In genomic region chr10:128175996-128176755, GRCm38 (mm10) we compare ENCODE assay signal across 8 mouse cellular contexts. TPM values are rescaled to one million over a fixed set of nuclear protein-coding genes. Genes with fewer than 3 reads are reported as not detected.
DNase-seq lines count a peak whose midpoint lies in the region; ATAC-seq and TF ChIP-seq lines count a peak whose summit lies in the region.

No protein-coding gene starts in this region.

- H3K4me1 ChIP-seq in cerebellum, adult 2 months (ENCODE audit: control insufficient read depth, insufficient read depth, low read length), result no peaks in the 10 kb centered on the region
- peaks cover 10% of the 10 kb centered on the region for H3K4me1 ChIP-seq in forebrain, embryonic 16.5 days (replicated peaks; ENCODE audit: control insufficient read depth, insufficient read depth, low read length)
- peaks cover 33% of the 10 kb centered on the region for H3K4me1 ChIP-seq in hindbrain, embryonic 10.5 days (replicated peaks)
- peaks cover 22% of the 10 kb centered on the region for H3K4me1 ChIP-seq in lung, embryonic 16.5 days (replicated peaks; ENCODE audit: control insufficient read depth, insufficient read depth, low read length)
- 0 out of 2 replicates have a peak, but pooled peaks cover 2% of the 10 kb centered on the region for H3K4me1 ChIP-seq in olfactory bulb, adult 2 months (ENCODE audit: control insufficient read depth, insufficient read depth, low read length)

- peak; percentile 96 for ATAC-seq in forebrain, embryonic 16.5 days
- peak; percentile 95 for ATAC-seq in lung, embryonic 16.5 days (ENCODE audit: low read depth)

- H3K27ac ChIP-seq in cerebellum, adult 2 months (ENCODE audit: insufficient read depth, low read length), result peak overlapping the region; percentile 8; the same call in 1 of the 2 replicates
- H3K27ac ChIP-seq in forebrain, embryonic 16.5 days (ENCODE audit: low read length), result peak overlapping the region; percentile 46; the same call in 1 of the 2 replicates
- H3K27ac ChIP-seq in hindbrain, embryonic 10.5 days, result peak overlapping the region; percentile 90
- H3K27ac ChIP-seq in layer of hippocampus, adult 2 months, result peak overlapping the region; percentile 72
- H3K27ac ChIP-seq in lung, embryonic 16.5 days (ENCODE audit: low read length), result peak overlapping the region; percentile 96
- H3K27ac ChIP-seq in olfactory bulb, adult 2 months (ENCODE audit: insufficient read depth, low read depth, low read length), result peak overlapping the region; percentile 75

- H3K27me3 ChIP-seq in cerebellum, adult 2 months (ENCODE audit: control insufficient read depth, insufficient read depth, low read length), result no peaks in the 10 kb centered on the region
- H3K27me3 ChIP-seq in forebrain, embryonic 16.5 days (replicated peaks; ENCODE audit: control insufficient read depth, insufficient read depth, low read length), result no peaks in the 10 kb centered on the region
- H3K27me3 ChIP-seq in hindbrain, embryonic 10.5 days (ENCODE audit: insufficient read depth, poor library complexity, severe bottlenecking), result no peaks in the 10 kb centered on the region
- no peaks in the 10 kb centered on the region for H3K27me3 ChIP-seq in lung, embryonic 16.5 days (ENCODE audit: control insufficient read depth, insufficient read depth, low read depth, low read length)

- WGBS in cerebellum, adult 2 months, result 1% methylated on average over 17 of the region's 17 CpGs
- WGBS in forebrain, embryonic 16.5 days, result 0% methylated on average over 17 of the region's 17 CpGs
- under 1% methylated on average over 17 of the region's 17 CpGs for WGBS in hindbrain, embryonic 10.5 days
- under 1% methylated on average over 17 of the region's 17 CpGs for WGBS in lung, embryonic 16.5 days
- WGBS in olfactory bulb, adult 2 months, result under 1% methylated on average over 17 of the region's 17 CpGs

- peak; percentile 91 for DNase-seq in MN1 (ENCODE audit: low spot score)
- peak; percentile 63 to 80 for DNase-seq in cerebellum, adult 2 months
- DNase-seq in hindbrain, embryonic 10.5 days (ENCODE audit: low spot score), result peak; percentile 82
- DNase-seq in layer of hippocampus, adult 2 months (ENCODE audit: low spot score in 2 of 2), result peak; percentile 53 to 61
- DNase-seq in thymus, postnatal 10 days (ENCODE audit: low spot score in 2 of 2), result peak; percentile 21 to 48

- TF ChIP-seq POLR2A in cerebellum, adult 2 months (IDR thresholded peaks at IDR 0.05; ENCODE audit: borderline replicate concordance, insufficient read depth, low read length), result 0 out of 2 replicates have a peak, but pooled peaks have one; percentile 15
- no peak for TF ChIP-seq POLR2A in olfactory bulb, adult 2 months (IDR thresholded peaks at IDR 0.05; ENCODE audit: insufficient read depth, low read depth, low read length)

- H3K9me3 ChIP-seq in forebrain, embryonic 16.5 days (ENCODE audit: control insufficient read depth, low read length), result no peaks in the 10 kb centered on the region
- no peaks in the 10 kb centered on the region for H3K9me3 ChIP-seq in hindbrain, embryonic 10.5 days
- H3K9me3 ChIP-seq in lung, embryonic 16.5 days (ENCODE audit: control insufficient read depth, low read length), result no peaks in the 10 kb centered on the region

- peak overlapping the region; percentile 83 for H3K4me2 ChIP-seq in forebrain, embryonic 16.5 days (ENCODE audit: low read length)
- peak overlapping the region; percentile 64 for H3K4me2 ChIP-seq in lung, embryonic 16.5 days (ENCODE audit: low read depth, low read length)

- peak overlapping the region; percentile 50 for H3K9ac ChIP-seq in forebrain, embryonic 16.5 days (replicated peaks; ENCODE audit: low read depth, low read length)
- peak overlapping the region; percentile 74 for H3K9ac ChIP-seq in lung, embryonic 16.5 days (ENCODE audit: low read length)

- TF ChIP-seq CTCF in cerebellum, adult 2 months (IDR thresholded peaks at IDR 0.05; ENCODE audit: borderline replicate concordance, insufficient read depth, low read depth, low read length), result no peak
- TF ChIP-seq CTCF in layer of hippocampus, adult 2 months (conservative IDR thresholded peaks at IDR 0.05), result no peak
- no peak for TF ChIP-seq CTCF in olfactory bulb, adult 2 months (IDR thresholded peaks at IDR 0.05; ENCODE audit: insufficient read depth, low read depth, low read length)

- H3K4me3 ChIP-seq in cerebellum, adult 2 months (replicated peaks; ENCODE audit: insufficient read depth, low read depth, low read length), result peak overlapping the region; percentile 77
- peak overlapping the region; percentile 53 for H3K4me3 ChIP-seq in forebrain, embryonic 16.5 days (replicated peaks; ENCODE audit: low read length)
- peak overlapping the region; percentile 69 for H3K4me3 ChIP-seq in hindbrain, embryonic 10.5 days
- peak overlapping the region; percentile 67 for H3K4me3 ChIP-seq in layer of hippocampus, adult 2 months
- peak overlapping the region; percentile 67 for H3K4me3 ChIP-seq in lung, embryonic 16.5 days (ENCODE audit: low read length)
- H3K4me3 ChIP-seq in olfactory bulb, adult 2 months (ENCODE audit: insufficient read depth, low read depth, low read length), result peak overlapping the region; percentile 52

- no peaks in the 10 kb centered on the region for H3K36me3 ChIP-seq in forebrain, embryonic 16.5 days (ENCODE audit: control insufficient read depth, insufficient read depth)
- no peaks in the 10 kb centered on the region for H3K36me3 ChIP-seq in hindbrain, embryonic 10.5 days
- no peaks in the 10 kb centered on the region for H3K36me3 ChIP-seq in lung, embryonic 16.5 days (ENCODE audit: control insufficient read depth, insufficient read depth, low read length)

RNA-seq across cellular contexts. Expression of gene Rbms2, which starts 3.9 kb away (rescaled TPM):
- polyA plus RNA-seq in cerebellum, adult 2 months (2012; rRNA removed), result 23.5 and 23.7 TPM in 2 replicates
- polyA plus RNA-seq in forebrain, embryonic 16.5 days (2015; fragmentation: Nextera tagmentation; extraction: Ambion mirVana), result 8.5 and 9.5 TPM in 2 replicates
- 25.7 and 28.6 TPM in 2 replicates for polyA plus RNA-seq in hindbrain, embryonic 10.5 days (2016; fragmentation: Nextera tagmentation; extraction: Ambion mirVana)
- 10 to 100 TPM; 12.7 to 12.8 TPM for total RNA-seq in layer of hippocampus, adult 2 months (2021)
- 37.4 and 40.7 TPM in 2 replicates for polyA plus RNA-seq in lung, embryonic 16.5 days (2015; fragmentation: Nextera tagmentation; extraction: Ambion mirVana)
- not detected in 2 replicates for polyA plus RNA-seq in olfactory bulb, adult 2 months (2012; ENCODE audit: insufficient read depth, insufficient read length, low replicate concordance, missing spikeins)

RNA-seq across cellular contexts. Expression of gene Gls2, which starts 18.1 kb away (rescaled TPM):
- 68.3 and 77.7 TPM in 2 replicates for polyA plus RNA-seq in cerebellum, adult 2 months (2012; rRNA removed)
- 0.68 and 1.1 TPM in 2 replicates for polyA plus RNA-seq in forebrain, embryonic 16.5 days (2015; fragmentation: Nextera tagmentation; extraction: Ambion mirVana)
- polyA plus RNA-seq in hindbrain, embryonic 10.5 days (2016; fragmentation: Nextera tagmentation; extraction: Ambion mirVana), result 0.57 and 0.93 TPM in 2 replicates
- total RNA-seq in layer of hippocampus, adult 2 months (2021), result 10 to 100 TPM; 20.1 to 21.0 TPM
- polyA plus RNA-seq in lung, embryonic 16.5 days (2015; fragmentation: Nextera tagmentation; extraction: Ambion mirVana), result 1.6 and 1.7 TPM in 2 replicates
- polyA plus RNA-seq in olfactory bulb, adult 2 months (2012; ENCODE audit: insufficient read depth, insufficient read length, low replicate concordance, missing spikeins), result not detected in 2 replicates

RNA-seq across cellular contexts. Expression of gene Spryd4, which starts 35.4 kb away (rescaled TPM):
- 13.5 and 15.6 TPM in 2 replicates for polyA plus RNA-seq in cerebellum, adult 2 months (2012; rRNA removed)
- polyA plus RNA-seq in forebrain, embryonic 16.5 days (2015; fragmentation: Nextera tagmentation; extraction: Ambion mirVana), result 16.6 and 18.0 TPM in 2 replicates
- polyA plus RNA-seq in hindbrain, embryonic 10.5 days (2016; fragmentation: Nextera tagmentation; extraction: Ambion mirVana), result 27.3 and 27.5 TPM in 2 replicates
- total RNA-seq in layer of hippocampus, adult 2 months (2021), result 10 to 100 TPM in 1 of 2 experiments, 1 to 10 TPM in 1; 9.5 to 10.4 TPM
- 24.1 and 24.5 TPM in 2 replicates for polyA plus RNA-seq in lung, embryonic 16.5 days (2015; fragmentation: Nextera tagmentation; extraction: Ambion mirVana)
- not detected in 2 replicates for polyA plus RNA-seq in olfactory bulb, adult 2 months (2012; ENCODE audit: insufficient read depth, insufficient read length, low replicate concordance, missing spikeins)

RNA-seq across cellular contexts. Expression of gene Mip, which starts 49.5 kb away (rescaled TPM):
- polyA plus RNA-seq in cerebellum, adult 2 months (2012; rRNA removed), result not detected in 2 replicates
- polyA plus RNA-seq in forebrain, embryonic 16.5 days (2015; fragmentation: Nextera tagmentation; extraction: Ambion mirVana), result not detected in 2 replicates
- polyA plus RNA-seq in hindbrain, embryonic 10.5 days (2016; fragmentation: Nextera tagmentation; extraction: Ambion mirVana), result 0.22 and 0.24 TPM in 2 replicates
- total RNA-seq in layer of hippocampus, adult 2 months (2021), result not detected
- not detected in 2 replicates for polyA plus RNA-seq in lung, embryonic 16.5 days (2015; fragmentation: Nextera tagmentation; extraction: Ambion mirVana)
- not detected in 2 replicates for polyA plus RNA-seq in olfactory bulb, adult 2 months (2012; ENCODE audit: insufficient read depth, insufficient read length, low replicate concordance, missing spikeins)

RNA-seq across cellular contexts. Expression of gene Timeless, which starts 55.7 kb away (rescaled TPM):
- polyA plus RNA-seq in cerebellum, adult 2 months (2012; rRNA removed), result 6.3 and 6.6 TPM in 2 replicates
- 29.4 and 32.2 TPM in 2 replicates for polyA plus RNA-seq in forebrain, embryonic 16.5 days (2015; fragmentation: Nextera tagmentation; extraction: Ambion mirVana)
- 65.9 and 89.7 TPM in 2 replicates for polyA plus RNA-seq in hindbrain, embryonic 10.5 days (2016; fragmentation: Nextera tagmentation; extraction: Ambion mirVana)
- total RNA-seq in layer of hippocampus, adult 2 months (2021), result 1 to 10 TPM; 5.4 to 6.4 TPM
- 52.1 and 58.4 TPM in 2 replicates for polyA plus RNA-seq in lung, embryonic 16.5 days (2015; fragmentation: Nextera tagmentation; extraction: Ambion mirVana)
- polyA plus RNA-seq in olfactory bulb, adult 2 months (2012; ENCODE audit: insufficient read depth, insufficient read length, low replicate concordance, missing spikeins), result not detected in 2 replicates

Comparison
In these comparisons a context has a peak if more than half of its experiments do, and no peak if none do; other contexts are left out.
1. Peak in every context shown above with its lines: DNase-seq, ATAC-seq, H3K4me3 ChIP-seq and H3K27ac ChIP-seq.
2. DNase-seq: peak in every context shown above with its lines; median percentile 91 in MN1; 82 in hindbrain, embryonic 10.5 days; 72 in cerebellum, adult 2 months; 57 in layer of hippocampus, adult 2 months; 34 in thymus, postnatal 10 days.
3. H3K27ac ChIP-seq: peak in every context shown above with its lines; median percentile 96 in lung, embryonic 16.5 days; 90 in hindbrain, embryonic 10.5 days; 75 in olfactory bulb, adult 2 months; 72 in layer of hippocampus, adult 2 months; 46 in forebrain, embryonic 16.5 days; 8 in cerebellum, adult 2 months.
4. RNA of gene Gls2, which starts 18.1 kb away (polyA plus RNA-seq): 68.3 to 77.7 TPM in cerebellum, adult 2 months; 1.6 to 1.7 TPM in lung, embryonic 16.5 days, 0.57 to 0.93 TPM in hindbrain, embryonic 10.5 days, 0.68 to 1.1 TPM in forebrain, embryonic 16.5 days and not detected in olfactory bulb, adult 2 months; every median in the first group is over 10 times any median in the second.